Mouse (Mus musculus) E14TG2a.4 (cell line): ENCODE results near the gene Nudc.

Source experiments
- CTCF ChIP-seq: conservative IDR thresholded peaks from 2 replicates; pipeline ENCODE4 v1.5.1; 2014; ENCODE audit warnings: low read length
- POU5F1 ChIP-seq: IDR thresholded peaks from 2 replicates; pipeline ENCODE4 v1.6.1; 2014; ENCODE audit warnings: low read length, borderline replicate concordance

- TF ChIP-seq CTCF = no peak
- TF ChIP-seq POU5F1 = no peak
These were observed 9.1 kb downstream of the Nudc start for GRCm38 (mm10) chr4:133536652-133537051.
